Mouse (Mus musculus) cortical plate, adult 2 months (tissue): Measurements from ENCODE around the gene Nipal3.

Source experiments
- CTCF ChIP-seq: fragments of 200-500 bp; IDR thresholded peaks from 2 replicates; pipeline ENCODE4 v1.5.1; 2011; ENCODE audit warnings: mild to moderate bottlenecking, control low read depth, low read length; ENCODE audit not compliant: insufficient read depth; ENCODE audit errors: extremely low read depth
- POLR2A ChIP-seq: fragments of 200-500 bp; IDR thresholded peaks from 2 replicates; pipeline ENCODE4 v1.6.1; 2011; ENCODE audit warnings: mild to moderate bottlenecking, low read length, control low read depth; ENCODE audit not compliant: insufficient read depth; ENCODE audit errors: extremely low read depth

DNA sequence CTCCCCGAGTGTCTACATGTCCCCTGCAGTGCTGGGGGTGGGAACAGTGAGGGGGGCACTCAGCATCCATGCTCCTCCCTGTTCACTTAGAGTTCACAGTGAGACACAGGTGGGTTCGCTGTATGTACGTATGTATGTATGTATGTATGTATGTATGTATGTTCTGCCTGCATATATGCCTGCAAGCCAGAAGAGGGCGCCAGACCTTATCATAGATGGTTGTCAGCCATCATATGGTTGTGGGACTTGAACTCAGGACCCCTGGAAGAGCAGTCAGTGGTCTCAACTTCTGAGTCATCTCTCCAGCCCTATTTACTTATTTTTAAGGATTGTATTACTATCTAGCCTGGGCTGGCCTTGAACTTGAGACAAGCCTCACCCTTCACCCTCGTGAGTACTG is 98.5 kb downstream of the Nipal3 start:
- TF ChIP-seq CTCF (no peak), POLR2A (no peak)
